Mouse (Mus musculus): Measurements from ENCODE around the gene Palld. TPM values are rescaled to one million over a fixed set of nuclear protein-coding genes. Genes with fewer than 3 reads are reported as not detected.

Gene Palld
- polyA plus RNA-seq, 1 experiment from 2014 or later, result 49.7 TPM

DNA sequence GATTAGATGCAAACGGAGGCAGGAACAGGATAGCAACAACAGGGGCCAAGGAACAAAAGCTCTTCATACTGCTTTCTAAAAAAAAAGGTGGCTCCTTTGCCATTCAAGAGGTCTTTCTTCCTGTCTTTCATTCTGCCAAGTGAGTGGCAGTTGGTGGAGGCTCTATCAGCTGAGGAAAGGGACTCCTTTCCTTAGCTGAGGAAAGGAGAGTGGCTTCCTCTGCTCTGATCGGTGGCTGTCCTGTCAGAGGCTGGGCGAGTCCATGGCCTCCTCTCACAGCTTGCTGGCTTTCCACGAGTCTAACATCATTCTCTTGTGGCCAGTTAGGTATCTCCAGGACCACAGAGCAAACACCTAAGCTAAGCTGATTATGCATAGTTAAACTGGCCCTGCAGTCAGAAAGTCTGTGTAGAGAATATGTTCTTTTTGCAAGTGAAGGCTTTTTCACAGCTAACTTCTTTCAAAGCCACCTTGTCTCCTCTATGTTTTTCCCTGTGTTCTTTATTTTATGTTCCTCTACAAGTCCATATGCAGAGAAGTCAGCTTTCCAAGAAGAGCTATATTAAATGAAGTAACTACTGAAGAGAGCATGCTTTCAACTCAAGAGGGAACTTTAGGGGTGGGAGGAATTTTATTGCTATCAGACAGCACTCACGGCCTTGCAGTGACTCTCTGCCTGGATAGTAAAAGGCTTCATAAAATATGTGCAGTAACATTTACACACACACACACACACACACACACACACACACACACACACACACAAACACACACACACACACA lies 171.0 kb downstream of the Palld start:
- no peaks in the 10 kb centered on the region for H3K4me1 ChIP-seq (replicated peaks; ENCODE audit: insufficient read depth, low read length)
- WGBS, result 60% methylated on average over 5 of the region's 5 CpGs
- H3K9ac ChIP-seq (ENCODE audit: low read depth, low read length), result no peak overlapping the region
- H3K4me2 ChIP-seq (ENCODE audit: low read length), result no peak overlapping the region
- no peak overlapping the region for H3K27ac ChIP-seq
- no peak overlapping the region for H3K4me3 ChIP-seq (replicated peaks; ENCODE audit: low read depth, low read length)
- H3K36me3 ChIP-seq (ENCODE audit: insufficient read depth, low read length), result peaks cover 3% of the 10 kb centered on the region; the same call in 1 of the 2 replicates
- TF ChIP-seq CTCF (IDR thresholded peaks at IDR 0.05; ENCODE audit: low read depth), result no peak
- no peaks in the 10 kb centered on the region for H3K27me3 ChIP-seq (ENCODE audit: insufficient read depth, low read length)
- no peak for ATAC-seq (replicated peaks; ENCODE audit: low FRiP score, low read depth)
- H3K9me3 ChIP-seq (replicated peaks; ENCODE audit: low read length), result no peaks in the 10 kb centered on the region
- DNase-seq (ENCODE audit: low spot score), result no peak

DNA sequence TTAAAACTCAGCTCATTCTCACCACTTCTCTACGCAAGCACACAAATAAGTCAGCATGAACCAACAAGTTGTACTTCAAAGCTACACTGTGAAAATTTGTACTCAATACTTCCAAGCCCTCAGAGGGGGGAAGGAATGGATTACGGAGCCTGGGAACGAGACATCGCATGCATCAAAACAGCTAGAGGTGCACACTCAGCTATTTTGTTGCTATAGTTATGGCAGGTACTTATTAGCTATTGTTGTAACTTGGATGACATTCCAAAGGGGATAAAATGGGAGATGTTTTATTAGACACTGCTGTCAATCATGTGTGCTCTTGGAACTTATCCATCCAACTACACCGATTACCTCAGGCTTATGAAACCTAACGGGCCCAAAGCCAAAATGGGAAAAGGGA lies 171.8 kb downstream of the Palld start:
- no peak for TF ChIP-seq CTCF (IDR thresholded peaks at IDR 0.05; ENCODE audit: low read depth)
- no peak overlapping the region for H3K4me2 ChIP-seq (ENCODE audit: low read length)
- DNase-seq (ENCODE audit: low spot score) (no peak), ATAC-seq (replicated peaks; ENCODE audit: low FRiP score, low read depth) (no peak)
- H3K4me3 ChIP-seq (replicated peaks; ENCODE audit: low read depth, low read length), result no peak overlapping the region
- WGBS, result 87% methylated on average over 6 of the region's 6 CpGs
- H3K9ac ChIP-seq (ENCODE audit: low read depth, low read length), result no peak overlapping the region
- H3K27me3 ChIP-seq (ENCODE audit: insufficient read depth, low read length), result no peaks in the 10 kb centered on the region
- H3K9me3 ChIP-seq (replicated peaks; ENCODE audit: low read length), result no peaks in the 10 kb centered on the region
- H3K4me1 ChIP-seq (replicated peaks; ENCODE audit: insufficient read depth, low read length), result no peaks in the 10 kb centered on the region
- H3K36me3 ChIP-seq (ENCODE audit: insufficient read depth, low read length), result peaks cover under 1% of the 10 kb centered on the region; the same call in 1 of the 2 replicates
- H3K27ac ChIP-seq, result no peak overlapping the region

DNA sequence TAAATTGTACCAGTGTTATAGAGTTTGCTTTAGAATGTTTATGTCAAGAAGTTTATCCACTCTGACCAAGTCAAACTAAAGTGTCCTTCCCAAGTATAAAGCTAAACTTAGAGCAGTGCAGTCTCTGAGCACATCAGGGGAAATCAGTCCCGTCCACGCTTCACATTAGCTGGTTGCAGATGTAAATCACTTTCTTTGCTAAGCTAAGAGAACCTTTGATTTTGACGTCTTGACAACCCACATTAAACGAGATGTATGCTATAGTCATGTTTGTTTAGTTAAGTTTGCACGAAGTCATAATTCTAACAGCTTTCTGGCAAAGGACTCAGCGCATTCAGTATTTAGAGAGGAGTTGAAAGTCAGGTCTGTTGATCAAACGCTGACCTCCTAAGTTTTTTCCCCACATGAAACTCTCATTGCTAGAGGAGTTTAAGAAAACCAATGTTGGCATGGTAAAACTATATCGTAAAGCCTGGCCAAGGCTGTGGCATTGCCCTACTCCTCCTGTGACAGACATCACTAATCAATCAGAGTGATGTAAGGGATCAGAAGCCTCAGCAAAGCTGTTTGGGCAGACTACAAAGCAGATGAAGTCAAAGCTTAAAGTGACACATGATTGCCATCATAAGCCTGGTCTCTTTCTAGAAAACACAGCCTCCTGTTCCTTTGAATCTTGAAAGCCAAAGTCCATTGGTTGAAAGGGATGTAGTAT lies 177.0 kb downstream of the Palld start:
- DNase-seq (ENCODE audit: low spot score) (peak; percentile 82), ATAC-seq (replicated peaks; ENCODE audit: low FRiP score, low read depth) (no peak; the same call in 1 of the 2 replicates)
- H3K9ac ChIP-seq (ENCODE audit: low read depth, low read length), result no peak overlapping the region
- H3K4me3 ChIP-seq (replicated peaks; ENCODE audit: low read depth, low read length), result no peak overlapping the region
- H3K27me3 ChIP-seq (ENCODE audit: insufficient read depth, low read length), result no peaks in the 10 kb centered on the region
- no peaks in the 10 kb centered on the region for H3K9me3 ChIP-seq (replicated peaks; ENCODE audit: low read length)
- H3K36me3 ChIP-seq (ENCODE audit: insufficient read depth, low read length), result no peaks in the 10 kb centered on the region
- 28% methylated on average over 8 of the region's 8 CpGs for WGBS
- TF ChIP-seq CTCF (IDR thresholded peaks at IDR 0.05; ENCODE audit: low read depth), result no peak
- H3K4me2 ChIP-seq (ENCODE audit: low read length), result no peak overlapping the region
- H3K4me1 ChIP-seq (replicated peaks; ENCODE audit: insufficient read depth, low read length), result no peaks in the 10 kb centered on the region
- H3K27ac ChIP-seq, result no peak overlapping the region

DNA sequence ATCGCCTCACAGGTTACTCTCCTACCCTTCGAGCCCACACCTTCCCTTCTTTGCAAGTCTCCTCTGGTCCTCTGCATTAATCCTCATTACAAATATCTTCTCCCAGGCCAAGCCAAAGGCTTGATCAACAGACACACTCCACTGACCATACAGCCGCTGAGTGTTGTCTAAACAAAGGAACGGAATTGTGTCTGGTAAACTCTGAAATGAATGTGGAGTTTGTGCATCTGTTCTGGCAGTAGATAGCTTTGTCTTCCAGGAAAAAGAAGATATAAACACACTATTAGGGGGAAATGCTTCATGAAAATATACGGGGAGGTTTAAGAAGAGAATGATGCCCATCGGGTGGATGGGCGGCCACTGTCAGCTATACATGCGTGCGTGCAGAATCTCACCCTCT lies 180.3 kb downstream of the Palld start:
- H3K4me1 ChIP-seq (replicated peaks; ENCODE audit: insufficient read depth, low read length), result no peaks in the 10 kb centered on the region
- H3K9me3 ChIP-seq (replicated peaks; ENCODE audit: low read length), result no peaks in the 10 kb centered on the region
- H3K9ac ChIP-seq (ENCODE audit: low read depth, low read length), result no peak overlapping the region
- ATAC-seq (replicated peaks; ENCODE audit: low FRiP score, low read depth) (no peak), DNase-seq (ENCODE audit: low spot score) (no peak)
- 84% methylated on average over 9 of the region's 9 CpGs for WGBS
- no peak for TF ChIP-seq CTCF (IDR thresholded peaks at IDR 0.05; ENCODE audit: low read depth)
- no peaks in the 10 kb centered on the region for H3K27me3 ChIP-seq (ENCODE audit: insufficient read depth, low read length)
- H3K4me2 ChIP-seq (ENCODE audit: low read length), result no peak overlapping the region
- no peaks in the 10 kb centered on the region for H3K36me3 ChIP-seq (ENCODE audit: insufficient read depth, low read length)
- H3K4me3 ChIP-seq (replicated peaks; ENCODE audit: low read depth, low read length), result no peak overlapping the region
- no peak overlapping the region for H3K27ac ChIP-seq

DNA sequence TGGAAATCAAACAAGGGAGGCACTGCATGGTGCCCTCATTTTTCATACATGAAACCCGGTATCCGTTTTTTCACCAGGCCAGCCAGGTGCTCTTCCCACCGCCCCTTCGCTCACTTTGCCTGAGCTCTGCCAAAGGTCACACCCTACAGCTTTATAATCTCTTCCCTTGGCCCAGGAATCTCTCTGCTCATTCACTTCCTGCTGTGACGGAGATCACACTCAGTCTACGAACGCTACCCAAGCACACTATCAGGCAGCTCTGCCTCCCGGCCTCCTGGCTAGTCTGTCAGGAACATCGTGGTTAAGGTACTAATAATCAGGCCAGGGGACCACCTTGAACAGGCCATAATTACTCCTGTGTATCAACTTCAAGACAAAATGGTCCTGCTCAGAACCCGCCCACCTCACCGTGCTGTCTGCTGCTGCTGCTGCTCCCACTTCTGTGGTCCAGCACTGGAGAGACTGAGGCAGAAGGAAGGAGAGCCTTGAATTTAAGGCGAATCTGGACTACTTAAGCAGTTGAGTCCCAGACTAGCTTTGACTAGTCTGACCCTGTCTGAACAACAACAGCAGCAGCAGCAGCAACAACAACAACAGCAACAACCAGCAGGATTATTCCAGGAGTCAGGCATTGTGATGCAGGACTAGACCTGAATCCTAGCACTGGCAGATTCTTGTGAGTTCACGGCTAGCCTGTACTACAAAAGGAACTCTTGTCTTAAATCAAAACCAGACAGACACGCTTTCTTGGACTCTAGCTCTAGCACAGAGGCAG lies 187.0 kb downstream of the Palld start:
- Histone ChIP-seq H3K4me1 (replicated peaks; ENCODE audit: insufficient read depth, low read length) (no peaks in the 10 kb centered on the region), H3K36me3 (ENCODE audit: insufficient read depth, low read length) (no peaks in the 10 kb centered on the region), H3K27me3 (ENCODE audit: insufficient read depth, low read length) (no peaks in the 10 kb centered on the region), H3K9me3 (replicated peaks; ENCODE audit: low read length) (no peaks in the 10 kb centered on the region), H3K4me3 (replicated peaks; ENCODE audit: low read depth, low read length) (no peak overlapping the region), H3K27ac (no peak overlapping the region), H3K4me2 (ENCODE audit: low read length) (no peak overlapping the region), H3K9ac (ENCODE audit: low read depth, low read length) (no peak overlapping the region)
- 65% methylated on average over 14 of the region's 14 CpGs for WGBS
- ATAC-seq (replicated peaks; ENCODE audit: low FRiP score, low read depth) (no peak), DNase-seq (ENCODE audit: low spot score) (no peak)
- no peak for TF ChIP-seq CTCF (IDR thresholded peaks at IDR 0.05; ENCODE audit: low read depth)

DNA sequence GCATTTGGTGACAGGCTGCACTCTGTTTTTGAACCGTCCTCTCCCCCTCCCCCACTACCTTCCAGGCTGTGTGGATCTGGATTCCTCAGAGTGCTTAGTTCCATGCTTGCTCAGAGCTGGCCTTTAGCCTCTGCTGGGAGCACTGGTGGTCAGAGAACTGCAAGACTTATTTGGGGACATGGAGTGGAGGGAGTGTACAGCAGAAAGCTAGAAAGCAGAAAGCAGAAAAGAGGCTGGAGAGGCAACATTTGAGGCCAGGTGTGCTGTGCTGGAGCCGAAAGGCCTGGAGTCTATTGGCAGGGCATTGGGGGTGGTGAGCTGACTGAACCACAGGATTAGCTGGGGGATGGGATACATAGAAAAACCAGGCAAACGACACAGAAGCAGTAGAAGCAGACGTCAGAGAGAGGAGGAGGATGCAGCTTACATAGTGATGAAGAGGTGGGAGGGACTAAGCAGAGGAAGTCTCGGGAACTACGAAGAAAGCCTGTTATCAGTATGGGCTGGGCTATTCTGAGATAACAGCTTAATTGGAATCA lies 188.1 kb downstream of the Palld start:
- no peaks in the 10 kb centered on the region for H3K4me1 ChIP-seq (replicated peaks; ENCODE audit: insufficient read depth, low read length)
- H3K27ac ChIP-seq, result no peak overlapping the region
- no peak for DNase-seq (ENCODE audit: low spot score)
- ATAC-seq (replicated peaks; ENCODE audit: low FRiP score, low read depth), result no peak
- 38% methylated on average over 6 of the region's 6 CpGs for WGBS
- no peak overlapping the region for H3K4me3 ChIP-seq (replicated peaks; ENCODE audit: low read depth, low read length)
- H3K27me3 ChIP-seq (ENCODE audit: insufficient read depth, low read length), result no peaks in the 10 kb centered on the region
- H3K36me3 ChIP-seq (ENCODE audit: insufficient read depth, low read length), result no peaks in the 10 kb centered on the region
- H3K9me3 ChIP-seq (replicated peaks; ENCODE audit: low read length), result no peaks in the 10 kb centered on the region
- no peak overlapping the region for H3K9ac ChIP-seq (ENCODE audit: low read depth, low read length)
- no peak overlapping the region for H3K4me2 ChIP-seq (ENCODE audit: low read length)
- TF ChIP-seq CTCF (IDR thresholded peaks at IDR 0.05; ENCODE audit: low read depth), result no peak
